Mouse (Mus musculus): ENCODE measurements around the gene Gtse1. TPM values are rescaled to one million over a fixed set of nuclear protein-coding genes. Genes with fewer than 3 reads are reported as not detected.

Gene Gtse1
- polyA plus RNA-seq, 2 experiments, result 16.7 to 27.2 TPM

DNA sequence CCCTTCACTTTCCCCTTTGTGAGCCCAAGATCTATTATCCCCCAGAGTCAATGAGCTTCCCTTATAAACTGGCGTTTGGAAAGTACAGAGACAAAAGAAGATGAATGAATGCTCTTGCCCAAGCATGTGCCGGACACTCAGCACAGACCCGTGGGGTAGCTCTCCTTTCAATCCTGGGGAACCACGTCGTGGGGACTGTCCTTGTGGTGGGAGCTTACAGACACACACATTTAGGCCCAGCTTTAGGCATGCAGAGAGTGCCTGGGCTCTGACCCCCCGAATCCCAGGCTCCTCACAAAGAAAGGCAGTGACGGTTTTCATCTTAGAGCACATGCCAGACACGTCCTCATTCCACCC, 60.3 kb downstream of the Gtse1 start:
- no peak for ATAC-seq (ENCODE audit: low FRiP score, low read depth)
- Histone ChIP-seq H3K9ac (ENCODE audit: low read depth, low read length, severe bottlenecking) (no peak overlapping the region), H3K4me2 (replicated peaks; ENCODE audit: low read depth, low read length, severe bottlenecking) (no peak overlapping the region), H3K4me1 (ENCODE audit: control insufficient read depth, insufficient read depth, low read length) (no peaks in the 10 kb centered on the region), H3K9me3 (ENCODE audit: control insufficient read depth, low read length) (no peaks in the 10 kb centered on the region), H3K36me3 (ENCODE audit: control insufficient read depth, insufficient read depth, low read length) (peaks cover 11% of the 10 kb centered on the region; the same call in 1 of the 2 replicates), H3K27me3 (ENCODE audit: control insufficient read depth, insufficient read depth, low read length) (no peaks in the 10 kb centered on the region), H3K4me3 (replicated peaks; ENCODE audit: low read length) (no peak overlapping the region), H3K27ac (replicated peaks; ENCODE audit: low read depth, low read length) (no peak overlapping the region)
- WGBS, result 79% methylated on average over 8 of the region's 8 CpGs
- no peak for TF ChIP-seq POLR2A (IDR thresholded peaks at IDR 0.05; ENCODE audit: borderline replicate concordance, extremely low read depth, insufficient read depth, insufficient read length)
- DNase-seq (ENCODE audit: low spot score), result no peak

DNA sequence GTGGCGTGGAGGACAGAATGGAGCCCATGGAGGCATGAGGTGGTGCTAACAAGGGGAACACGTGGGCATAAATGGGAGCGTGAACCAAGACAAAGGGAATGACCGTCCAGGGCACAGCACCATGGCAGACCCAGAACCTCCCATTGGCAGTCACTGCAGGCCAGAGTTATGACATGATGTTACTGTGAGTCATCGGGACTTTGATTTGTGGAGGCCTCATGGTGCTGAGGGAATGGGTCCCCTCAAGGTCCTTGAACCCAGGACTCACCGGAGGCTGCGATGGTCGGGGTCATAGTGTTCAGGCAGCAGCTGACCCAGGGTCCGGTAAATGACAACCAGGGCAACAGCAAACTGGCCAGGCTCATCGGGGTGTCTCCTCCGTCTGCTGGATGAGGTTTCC, 62.3 kb downstream of the Gtse1 start:
- Histone ChIP-seq H3K4me1 (ENCODE audit: control insufficient read depth, insufficient read depth, low read length) (no peaks in the 10 kb centered on the region), H3K4me3 (replicated peaks; ENCODE audit: low read length) (no peak overlapping the region), H3K36me3 (ENCODE audit: control insufficient read depth, insufficient read depth, low read length) (peaks cover 12% of the 10 kb centered on the region; the same call in 1 of the 2 replicates), H3K9me3 (ENCODE audit: control insufficient read depth, low read length) (no peaks in the 10 kb centered on the region), H3K27me3 (ENCODE audit: control insufficient read depth, insufficient read depth, low read length) (no peaks in the 10 kb centered on the region), H3K27ac (replicated peaks; ENCODE audit: low read depth, low read length) (no peak overlapping the region), H3K4me2 (replicated peaks; ENCODE audit: low read depth, low read length, severe bottlenecking) (no peak overlapping the region), H3K9ac (ENCODE audit: low read depth, low read length, severe bottlenecking) (no peak overlapping the region)
- DNase-seq (ENCODE audit: low spot score) (no peak), ATAC-seq (ENCODE audit: low FRiP score, low read depth) (no peak)
- 93% methylated on average over 11 of the region's 11 CpGs for WGBS
- no peak for TF ChIP-seq POLR2A (IDR thresholded peaks at IDR 0.05; ENCODE audit: borderline replicate concordance, extremely low read depth, insufficient read depth, insufficient read length)

Other genes starting within 250 kb of the Gtse1 start
- gene Ppara, start 124.8 kb upstream of the Gtse1 start, polyA plus RNA-seq (2012; rRNA removed), result 0.36 and 0.84 TPM in 2 replicates
- 2.2 and 2.8 TPM in 2 replicates for gene Ppara, start 124.8 kb upstream of the Gtse1 start, polyA plus RNA-seq (2014; fragmentation: Nextera tagmentation; extraction: Ambion mirVana)
- gene Cdpf1, start 48.0 kb upstream of the Gtse1 start, polyA plus RNA-seq (2012; rRNA removed), result 25.0 and 36.2 TPM in 2 replicates
- 28.4 and 32.5 TPM in 2 replicates for gene Cdpf1, start 48.0 kb upstream of the Gtse1 start, polyA plus RNA-seq (2014; fragmentation: Nextera tagmentation; extraction: Ambion mirVana)
- gene Pkdrej, start 38.0 kb upstream of the Gtse1 start, polyA plus RNA-seq (2012; rRNA removed), result 0.38 and 0.42 TPM in 2 replicates
- gene Pkdrej, start 38.0 kb upstream of the Gtse1 start, polyA plus RNA-seq (2014; fragmentation: Nextera tagmentation; extraction: Ambion mirVana), result 0.25 and 0.36 TPM in 2 replicates
- 5.0 and 5.9 TPM in 2 replicates for gene Ttc38, start 27.4 kb upstream of the Gtse1 start, polyA plus RNA-seq (2012; rRNA removed)
- 6.9 and 7.6 TPM in 2 replicates for gene Ttc38, start 27.4 kb upstream of the Gtse1 start, polyA plus RNA-seq (2014; fragmentation: Nextera tagmentation; extraction: Ambion mirVana)
- gene Trmu, start 19.6 kb downstream of the Gtse1 start, polyA plus RNA-seq (2012; rRNA removed), result 65.3 and 68.8 TPM in 2 replicates
- gene Trmu, start 19.6 kb downstream of the Gtse1 start, polyA plus RNA-seq (2014; fragmentation: Nextera tagmentation; extraction: Ambion mirVana), result 36.1 and 37.6 TPM in 2 replicates
- 11.8 and 13.1 TPM in 2 replicates for gene Celsr1, start 174.0 kb downstream of the Gtse1 start, polyA plus RNA-seq (2012; rRNA removed)
- 6.5 TPM in 2 replicates for gene Celsr1, start 174.0 kb downstream of the Gtse1 start, polyA plus RNA-seq (2014; fragmentation: Nextera tagmentation; extraction: Ambion mirVana)
- gene Gramd4, start 197.9 kb downstream of the Gtse1 start, polyA plus RNA-seq (2012; rRNA removed), result 23.5 and 26.4 TPM in 2 replicates
- 12.3 and 15.4 TPM in 2 replicates for gene Gramd4, start 197.9 kb downstream of the Gtse1 start, polyA plus RNA-seq (2014; fragmentation: Nextera tagmentation; extraction: Ambion mirVana)